Mouse (Mus musculus) neural tube, embryonic 14.5 days (tissue): ENCODE results near the gene Tmem258. TPM values are rescaled to one million over a fixed set of nuclear protein-coding genes. Genes with fewer than 3 reads are reported as not detected.
A peak's percentile ranks its signal among the peaks of the same experiment; 100 is the strongest.

Experiments
- ATAC-seq: fragments of 200-750 bp; cut with Nextera tagmentation; 2 replicates; pipeline ENCODE4 v1.8.0; 2017; ENCODE audit warnings: low read depth, mild to moderate bottlenecking, moderate TSS enrichment, moderate library complexity
- H3K27ac ChIP-seq: fragments of 300-500 bp; sonication (generic); 2 replicates; pipeline ENCODE4 v1.5.1; 2014; ENCODE audit warnings: low read depth, mild to moderate bottlenecking, control low read depth, low read length, moderate library complexity, mixed read lengths
- H3K27me3 ChIP-seq: fragments of 300-500 bp; sonication (generic); 2 replicates; pipeline ENCODE4 v1.6.1; 2014; ENCODE audit warnings: low read length; ENCODE audit not compliant: control insufficient read depth, insufficient read depth
- H3K36me3 ChIP-seq: fragments of 300-500 bp; sonication (generic); 2 replicates; pipeline ENCODE4 v1.6.1; 2014; ENCODE audit warnings: low read length, mixed read lengths; ENCODE audit not compliant: control insufficient read depth, insufficient read depth
- H3K4me1 ChIP-seq: fragments of 300-500 bp; sonication (generic); 2 replicates; pipeline ENCODE4 v1.6.1; 2014; ENCODE audit warnings: low read length; ENCODE audit not compliant: control insufficient read depth, insufficient read depth
- H3K4me2 ChIP-seq: fragments of 300-500 bp; sonication (generic); 2 replicates; pipeline ENCODE4 v1.6.1; 2014; ENCODE audit warnings: mild to moderate bottlenecking, low read depth, low read length, control low read depth
- H3K4me3 ChIP-seq: fragments of 300-500 bp; sonication (generic); 2 replicates; pipeline ENCODE4 v1.5.1; 2014; ENCODE audit warnings: low read depth, low read length, control low read depth, mixed read lengths
- H3K9ac ChIP-seq: fragments of 300-500 bp; sonication (generic); replicated peaks from 2 replicates; pipeline ENCODE4 v1.6.1; 2014; ENCODE audit warnings: low read depth, mild to moderate bottlenecking, control low read depth, low read length, mixed read lengths
- H3K9me3 ChIP-seq: fragments of 300-500 bp; sonication (generic); 2 replicates; pipeline ENCODE4 v1.6.1; 2016; ENCODE audit warnings: low read length; ENCODE audit not compliant: control insufficient read depth
- WGBS: fragments of 180-500 bp; shearing (Covaris S2); extraction: QIAGEN DNeasy Blood & Tissue Kit; methylation state at CpG from one replicate; pipeline ENCODE4 v1.1.7; 2014; 5-methylcytosine and 5-hydroxymethylcytosine counted together
- polyA plus RNA-seq: library from polyadenylated mRNA; unstranded; fragments of >200 nt; fragmentation: Nextera tagmentation; extraction: Ambion mirVana; gene quantifications from 2 replicates; pipeline ENCODE4 v1.2.1, GENCODE M21; 2014

Gene Tmem258
- polyA plus RNA-seq, 1 experiment from 2014 or later: 349 TPM

- WGBS: 65% methylated on average over 6 of the region's 6 CpGs
- Histone ChIP-seq H3K27me3 (no peaks in the 10 kb centered on the region), H3K9ac (no peak overlapping the region), H3K9me3 (no peaks in the 10 kb centered on the region), H3K36me3 (peaks cover 24% of the 10 kb centered on the region; the same call in 1 of the 2 replicates), H3K4me1 (peaks cover 15% of the 10 kb centered on the region; the same call in 1 of the 2 replicates), H3K4me3 (peak overlapping the region; percentile 68), H3K4me2 (peak overlapping the region; percentile 80), H3K27ac (no peak overlapping the region)
- ATAC-seq: no peak
These were observed 1.2 kb downstream of the Tmem258 start for GRCm38 (mm10) chr19:10205051-10205450.

GRCm38 (mm10) chr19:10208851-10209250, 5.0 kb downstream of the Tmem258 start:
- Histone ChIP-seq H3K4me3 (no peak overlapping the region), H3K4me1 (0 out of 2 replicates have a peak, but pooled peaks cover 7% of the 10 kb centered on the region), H3K4me2 (no peak overlapping the region), H3K9ac (no peak overlapping the region), H3K27me3 (no peaks in the 10 kb centered on the region), H3K36me3 (peaks cover 20% of the 10 kb centered on the region; the same call in 1 of the 2 replicates), H3K9me3 (no peaks in the 10 kb centered on the region), H3K27ac (no peak overlapping the region)
- WGBS: 91% methylated on average over 3 of the region's 3 CpGs
- ATAC-seq: no peak

GRCm38 (mm10) chr19:10210885-10211284, 7.1 kb downstream of the Tmem258 start:
- no peaks in the 10 kb centered on the region for H3K9me3 ChIP-seq
- no peak overlapping the region for H3K4me3 ChIP-seq
- no peak for ATAC-seq
- H3K4me1 ChIP-seq: no peaks in the 10 kb centered on the region
- H3K27ac ChIP-seq: no peak overlapping the region
- H3K9ac ChIP-seq: no peak overlapping the region
- no peak overlapping the region for H3K4me2 ChIP-seq
- WGBS: 90% methylated on average over 4 of the region's 4 CpGs
- peaks cover 20% of the 10 kb centered on the region; the same call in 1 of the 2 replicates for H3K36me3 ChIP-seq
- no peaks in the 10 kb centered on the region for H3K27me3 ChIP-seq

- no peaks in the 10 kb centered on the region for H3K4me1 ChIP-seq
- H3K4me2 ChIP-seq: no peak overlapping the region
- H3K4me3 ChIP-seq: no peak overlapping the region
- no peak overlapping the region for H3K27ac ChIP-seq
- H3K9ac ChIP-seq: no peak overlapping the region
- no peaks in the 10 kb centered on the region for H3K9me3 ChIP-seq
- 92% methylated on average over 10 of the region's 10 CpGs for WGBS
- no peaks in the 10 kb centered on the region for H3K27me3 ChIP-seq
- H3K36me3 ChIP-seq: 0 out of 2 replicates have a peak, but pooled peaks cover 14% of the 10 kb centered on the region
- no peak for ATAC-seq
These were observed 10.1 kb downstream of the Tmem258 start for GRCm38 (mm10) chr19:10213796-10214471.

GRCm38 (mm10) chr19:10216101-10216500, 12.3 kb downstream of the Tmem258 start:
- Histone ChIP-seq H3K27me3 (no peaks in the 10 kb centered on the region), H3K9me3 (no peaks in the 10 kb centered on the region), H3K4me3 (no peak overlapping the region), H3K9ac (no peak overlapping the region), H3K4me1 (no peaks in the 10 kb centered on the region), H3K4me2 (no peak overlapping the region), H3K27ac (no peak overlapping the region), H3K36me3 (0 out of 2 replicates have a peak, but pooled peaks cover 3% of the 10 kb centered on the region)
- whole genome bisulfite sequencing: 78% methylated on average over 8 of the region's 8 CpGs
- ATAC-seq: no peak

GRCm38 (mm10) chr19:10219108-10219507, 15.3 kb downstream of the Tmem258 start:
- no peaks in the 10 kb centered on the region for H3K4me1 ChIP-seq
- no peak overlapping the region for H3K4me2 ChIP-seq
- no peak overlapping the region for H3K4me3 ChIP-seq
- no peak for ATAC-seq
- no peak overlapping the region for H3K27ac ChIP-seq
- no peaks in the 10 kb centered on the region for H3K36me3 ChIP-seq
- H3K9me3 ChIP-seq: no peaks in the 10 kb centered on the region
- H3K27me3 ChIP-seq: no peaks in the 10 kb centered on the region
- no peak overlapping the region for H3K9ac ChIP-seq
- WGBS: 39% methylated on average over 3 of the region's 3 CpGs

GRCm38 (mm10) chr19:10219593-10219992, 15.8 kb downstream of the Tmem258 start:
- no peak overlapping the region for H3K27ac ChIP-seq
- no peak overlapping the region for H3K9ac ChIP-seq
- WGBS: 80% methylated on average over 6 of the region's 6 CpGs
- no peaks in the 10 kb centered on the region for H3K27me3 ChIP-seq
- no peak overlapping the region for H3K4me2 ChIP-seq
- H3K4me1 ChIP-seq: no peaks in the 10 kb centered on the region
- no peaks in the 10 kb centered on the region for H3K36me3 ChIP-seq
- H3K4me3 ChIP-seq: no peak overlapping the region
- ATAC-seq: no peak
- H3K9me3 ChIP-seq: no peaks in the 10 kb centered on the region

GRCm38 (mm10) chr19:10221585-10221984, 17.8 kb downstream of the Tmem258 start:
- H3K27ac ChIP-seq: no peak overlapping the region
- 64% methylated on average over 4 of the region's 4 CpGs for WGBS
- H3K27me3 ChIP-seq: no peaks in the 10 kb centered on the region
- ATAC-seq: no peak
- no peak overlapping the region for H3K4me2 ChIP-seq
- no peak overlapping the region for H3K4me3 ChIP-seq
- H3K9me3 ChIP-seq: no peaks in the 10 kb centered on the region
- no peaks in the 10 kb centered on the region for H3K4me1 ChIP-seq
- no peaks in the 10 kb centered on the region for H3K36me3 ChIP-seq
- no peak overlapping the region for H3K9ac ChIP-seq

- H3K4me3 ChIP-seq: no peak overlapping the region
- no peak for ATAC-seq
- WGBS: 43% methylated on average over 8 of the region's 8 CpGs
- no peaks in the 10 kb centered on the region for H3K9me3 ChIP-seq
- no peak overlapping the region for H3K9ac ChIP-seq
- no peak overlapping the region for H3K4me2 ChIP-seq
- H3K36me3 ChIP-seq: no peaks in the 10 kb centered on the region
- no peak overlapping the region for H3K27ac ChIP-seq
- no peaks in the 10 kb centered on the region for H3K27me3 ChIP-seq
- no peaks in the 10 kb centered on the region for H3K4me1 ChIP-seq
These were observed 18.8 kb downstream of the Tmem258 start for GRCm38 (mm10) chr19:10222656-10223055.
